Mouse (Mus musculus) cerebellum, adult 2 months (tissue): ENCODE data around the gene Sema4g.

Source experiments
- CTCF ChIP-seq: fragments of 200-500 bp; IDR thresholded peaks from 2 replicates; pipeline ENCODE4 v1.5.1; 2011; ENCODE audit warnings: low read depth, mild to moderate bottlenecking, control low read depth, low read length, moderate library complexity, borderline replicate concordance; ENCODE audit not compliant: insufficient read depth
- POLR2A ChIP-seq: fragments of 200-500 bp; IDR thresholded peaks from 2 replicates; pipeline ENCODE4 v1.6.1; 2011; ENCODE audit warnings: low read length, control low read depth, borderline replicate concordance; ENCODE audit not compliant: insufficient read depth

DNA sequence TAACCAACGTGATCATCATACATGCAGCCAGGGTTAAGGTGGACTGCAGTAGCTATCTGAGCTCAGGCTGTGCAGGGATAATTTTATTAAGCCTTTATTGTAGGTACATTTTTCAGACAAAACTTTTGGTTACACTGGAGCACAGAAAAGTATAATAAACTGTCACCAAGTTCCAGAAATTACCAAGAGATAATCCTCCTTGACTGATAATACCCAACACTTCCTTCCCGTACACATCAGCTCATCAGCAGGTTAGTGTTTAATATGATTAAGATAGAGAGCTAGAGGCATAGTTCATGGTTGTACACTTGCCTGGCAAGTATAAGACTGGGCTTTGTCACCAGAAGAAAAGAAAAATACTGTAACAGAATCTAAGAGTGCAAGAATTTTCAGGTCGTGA, 20.6 kb upstream of the Sema4g start:
- no peak for TF ChIP-seq POLR2A
- no peak for TF ChIP-seq CTCF
